Mouse (Mus musculus) embryo, embryonic 11.5 days (tissue): Measurements from ENCODE around the gene Fam209.

Experiments
- DNase-seq: peaks from one replicate; pipeline ENCODE4 v3.0.0-alpha.2; 2012; ENCODE audit warnings: low read depth, low spot score

Fam209 gene

GRCm38 (mm10) chr2:172472318-172472717, at the start of gene Fam209:
Fam209 (plus strand) TSS chr2:172472520.
- no peak for DNase-seq

DNA sequence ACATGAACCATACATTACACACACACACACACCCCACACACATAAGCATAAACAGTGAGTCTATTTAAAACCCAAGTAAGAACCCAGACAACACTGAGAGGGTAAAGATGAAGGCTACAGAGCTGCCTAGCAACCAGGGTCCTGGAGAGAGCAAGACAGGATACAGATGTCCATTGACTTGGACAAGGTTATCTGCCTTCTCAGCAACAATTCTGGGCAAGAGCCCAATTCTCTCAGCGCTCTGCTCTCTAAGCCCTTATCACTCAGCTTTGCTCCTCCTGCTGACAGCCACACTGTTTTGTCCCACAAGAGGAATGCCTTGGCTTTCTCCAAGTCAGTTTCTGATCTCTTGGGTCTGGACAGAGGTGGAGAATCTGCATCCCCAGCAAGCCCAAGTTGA, 41.7 kb upstream of the Fam209 start:
- DNase-seq, result no peak

DNA sequence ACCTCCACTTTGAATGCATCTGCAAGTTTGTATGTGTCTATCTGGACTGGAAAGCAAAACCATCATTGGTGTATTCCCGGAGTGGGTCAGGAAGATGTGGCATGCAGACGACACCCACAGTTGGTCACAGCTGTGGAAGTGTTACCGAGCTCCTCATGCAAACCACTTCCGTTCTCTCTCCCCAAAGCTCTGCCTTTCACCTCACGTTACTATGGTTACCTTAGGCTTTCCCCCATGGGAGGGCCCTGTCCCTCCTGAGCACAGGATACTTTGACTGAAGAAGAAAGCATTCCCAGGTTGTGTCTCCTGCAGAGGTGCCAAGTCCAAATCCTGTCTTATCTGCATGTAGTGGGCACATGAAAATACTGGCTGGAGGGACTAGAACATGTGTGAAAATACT, 38.6 kb upstream of the Fam209 start:
- DNase-seq, result no peak

DNA sequence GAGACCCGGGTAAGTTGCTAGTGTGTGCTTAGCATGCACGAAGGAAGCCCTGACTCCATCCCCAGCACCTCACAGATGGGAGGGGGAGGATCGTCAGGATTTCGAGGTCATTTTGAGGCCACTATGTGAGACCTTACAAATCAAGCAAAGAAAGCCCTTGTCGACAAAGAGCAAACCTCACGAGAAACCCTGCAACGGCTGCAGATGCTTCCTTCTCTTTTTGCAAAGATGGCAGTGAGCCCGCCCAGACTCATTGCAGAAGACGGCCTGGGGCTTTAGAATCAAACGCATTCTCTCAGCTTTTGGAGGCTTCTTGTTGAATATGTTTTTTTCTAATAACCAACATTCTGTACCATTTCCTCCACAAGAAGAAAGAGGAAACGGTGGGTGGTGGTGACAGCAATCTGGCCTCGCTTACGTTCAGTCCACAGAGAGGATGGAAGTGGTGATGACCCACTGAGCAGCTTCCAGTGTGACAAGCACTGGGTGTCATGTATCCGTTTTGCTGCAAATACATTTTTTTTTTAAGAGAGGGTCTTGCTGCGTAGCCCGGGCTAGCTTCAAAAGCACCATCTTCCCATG, 34.9 kb upstream of the Fam209 start:
- DNase-seq, result no peak

DNA sequence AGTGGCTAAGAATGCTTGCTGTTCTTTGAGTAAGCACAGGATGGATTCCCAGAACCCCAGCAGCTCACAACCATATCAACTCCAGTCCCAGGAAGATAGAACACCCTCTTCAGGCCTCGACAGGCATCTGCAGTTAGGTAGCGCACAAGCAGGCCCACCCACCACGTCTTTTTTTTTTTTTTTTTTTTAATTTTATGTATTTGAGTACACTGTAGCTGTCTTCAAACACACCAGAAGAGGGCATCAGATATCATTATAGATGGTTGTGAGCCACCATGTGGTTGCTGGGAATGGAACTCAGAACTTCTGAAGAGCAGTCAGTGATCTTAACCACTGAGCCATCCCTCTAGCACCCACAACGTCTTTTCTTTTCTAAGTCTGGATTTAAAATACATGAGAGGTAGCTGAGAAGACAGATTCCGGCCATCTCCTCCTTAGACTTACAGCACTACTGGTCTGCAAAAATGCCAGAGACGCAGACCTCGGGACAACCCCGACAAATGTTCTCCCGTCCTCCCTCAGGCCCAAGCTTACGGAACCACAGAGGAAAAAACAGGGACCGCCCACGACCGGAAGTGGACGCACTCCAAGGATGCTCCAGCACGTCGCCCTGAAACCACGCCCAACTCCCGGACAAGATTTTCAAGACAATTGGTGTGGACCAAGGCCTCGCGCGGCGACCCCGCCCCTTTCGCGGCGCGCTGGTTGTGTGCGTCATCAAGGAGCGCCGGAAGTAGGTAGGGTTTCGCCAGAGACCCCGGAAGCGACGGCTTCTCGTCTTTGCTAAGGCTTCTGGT, 32.3 kb upstream of the Fam209 start, which contains the start of gene Rtf2:
Rtf2 (plus strand) TSS at position 714 of the 797 bp plus-strand sequence.
- peak; percentile 99 for DNase-seq

DNA sequence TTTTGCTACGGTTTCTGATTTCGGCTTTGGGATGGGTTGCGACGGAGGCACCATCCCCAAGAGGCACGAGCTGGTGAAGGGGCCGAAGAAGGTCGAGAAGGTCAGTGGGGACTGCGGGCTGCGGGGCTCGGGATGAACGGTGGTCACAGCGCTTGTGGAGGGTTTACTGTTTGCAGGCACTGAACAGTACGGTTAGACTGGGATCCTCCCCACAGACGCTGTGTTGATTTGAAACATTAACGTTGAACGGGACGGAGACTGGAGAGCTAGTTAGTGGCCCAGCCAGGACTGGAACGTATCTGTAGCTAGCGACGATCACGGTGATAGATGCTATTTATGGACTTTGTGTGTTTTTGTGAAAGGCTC, 31.7 kb upstream of the Fam209 start:
- DNase-seq, result no peak

DNA sequence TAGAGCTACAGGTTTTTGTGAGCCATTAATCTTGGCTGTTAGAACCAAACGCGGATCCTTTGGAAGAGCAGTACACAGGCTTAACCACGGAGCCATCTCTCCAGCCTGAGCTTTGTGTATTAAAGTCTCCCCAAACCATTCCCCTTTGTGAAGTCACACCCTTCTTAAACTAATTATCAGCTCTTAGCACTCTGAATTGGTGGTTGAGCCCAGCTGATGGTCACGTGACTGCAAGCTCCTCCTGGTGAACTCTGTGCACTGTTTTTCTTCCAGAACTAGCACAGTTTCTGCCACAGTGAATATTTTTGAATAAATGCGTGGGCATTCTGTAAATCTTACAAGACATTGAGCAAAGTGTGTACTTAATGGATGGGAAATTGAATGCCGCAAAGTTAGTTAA, 31.1 kb upstream of the Fam209 start:
- DNase-seq, result no peak

- DNase-seq, result no peak
Observed at GRCm38 (mm10) chr2:172445617-172446016, 26.7 kb upstream of the Fam209 start.

- DNase-seq, result no peak
Observed at GRCm38 (mm10) chr2:172447317-172447716, 25.0 kb upstream of the Fam209 start.

GRCm38 (mm10) chr2:172448329-172448728, 24.0 kb upstream of the Fam209 start:
- no peak for DNase-seq

GRCm38 (mm10) chr2:172450640-172451039, 21.7 kb upstream of the Fam209 start:
- no peak for DNase-seq

DNA sequence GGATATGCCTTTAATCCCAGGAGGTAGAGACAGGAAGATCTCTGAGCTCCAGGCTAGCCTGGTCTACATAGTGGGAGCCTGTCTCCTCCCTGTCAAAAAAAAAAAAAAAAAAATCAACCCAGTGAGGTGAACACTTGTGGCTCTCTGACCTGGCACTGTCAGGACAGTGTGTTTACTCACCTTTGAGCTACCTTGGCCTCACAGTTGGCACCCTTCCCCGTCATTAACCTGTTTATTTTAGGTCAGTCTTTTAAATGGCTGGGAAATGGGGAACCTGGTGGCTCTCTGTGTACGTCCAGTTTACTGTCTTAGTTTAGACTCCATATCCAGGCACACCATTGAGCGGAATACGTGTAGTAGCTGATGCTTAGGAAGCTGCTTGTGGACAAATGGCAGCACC, 20.3 kb upstream of the Fam209 start:
- no peak for DNase-seq

- no peak for DNase-seq
Observed at GRCm38 (mm10) chr2:172452458-172452857, 19.9 kb upstream of the Fam209 start.

DNA sequence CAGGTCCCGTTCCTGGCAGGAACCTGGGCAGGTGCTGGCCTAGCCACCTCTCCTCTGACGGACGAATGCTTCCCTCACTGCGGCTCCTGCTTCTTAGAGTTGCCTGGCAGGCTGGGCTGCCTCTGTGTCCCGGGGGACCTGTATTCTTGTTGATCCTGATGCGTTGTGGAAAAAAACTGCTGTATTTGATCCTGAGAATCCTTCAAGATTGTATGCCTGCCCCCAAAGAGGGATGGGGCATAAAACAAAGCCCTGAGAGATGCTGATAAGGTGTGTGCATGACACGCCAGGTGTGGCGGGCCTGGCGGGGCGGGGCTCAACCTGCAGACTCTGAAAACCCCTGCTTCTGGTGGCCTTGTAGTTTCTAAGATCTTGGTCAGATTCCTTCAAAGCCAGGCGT, 13.8 kb upstream of the Fam209 start, which contains the start of gene Gcnt7:
Gcnt7 (minus strand) TSS at position 101 of the 400 bp plus-strand sequence.
- no peak for DNase-seq

- no peak for DNase-seq
Observed at GRCm38 (mm10) chr2:172460647-172461046, 11.7 kb upstream of the Fam209 start.

DNA sequence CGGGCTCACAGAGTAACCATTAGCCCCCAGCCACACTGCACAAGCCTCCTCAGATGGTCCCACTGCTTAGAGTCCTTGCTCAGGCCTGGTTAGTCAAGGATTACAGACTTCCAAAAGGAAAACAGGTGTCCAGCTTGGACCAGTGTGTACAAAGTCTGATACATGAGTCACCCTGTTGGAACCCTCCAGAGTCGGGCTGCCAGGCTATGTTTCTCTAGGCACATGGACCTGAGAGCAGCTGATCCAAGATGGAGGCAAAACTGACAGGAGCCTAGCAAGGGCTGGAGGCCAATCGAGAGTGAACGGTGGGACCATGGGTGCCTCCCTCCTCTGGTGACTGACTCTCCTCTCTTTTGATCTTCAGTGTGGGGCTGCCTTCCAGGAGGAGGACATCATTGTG, 9.5 kb upstream of the Fam209 start:
- DNase-seq, result no peak

GRCm38 (mm10) chr2:172466427-172467132, 5.7 kb upstream of the Fam209 start:
- no peak for DNase-seq

DNA sequence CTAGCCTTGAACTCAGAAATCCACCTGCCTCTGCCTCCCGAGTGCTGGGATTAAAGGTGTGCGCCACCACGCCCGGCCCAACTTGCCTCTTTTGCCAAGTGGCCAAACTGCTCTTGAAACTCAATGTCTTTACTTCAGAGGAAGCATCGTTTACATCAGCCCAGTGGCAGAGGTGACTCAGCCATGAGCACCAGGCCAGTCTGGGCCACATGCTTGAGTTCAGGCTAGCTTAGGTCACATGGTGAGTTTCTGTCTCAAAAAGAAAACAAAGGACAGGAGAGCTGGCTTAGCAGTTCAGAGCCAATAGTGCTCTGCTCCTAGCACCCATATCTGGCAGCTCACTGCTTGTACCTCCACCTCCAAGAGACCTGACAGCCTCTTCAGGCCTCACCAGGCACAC, 5.1 kb upstream of the Fam209 start:
- no peak for DNase-seq

DNA sequence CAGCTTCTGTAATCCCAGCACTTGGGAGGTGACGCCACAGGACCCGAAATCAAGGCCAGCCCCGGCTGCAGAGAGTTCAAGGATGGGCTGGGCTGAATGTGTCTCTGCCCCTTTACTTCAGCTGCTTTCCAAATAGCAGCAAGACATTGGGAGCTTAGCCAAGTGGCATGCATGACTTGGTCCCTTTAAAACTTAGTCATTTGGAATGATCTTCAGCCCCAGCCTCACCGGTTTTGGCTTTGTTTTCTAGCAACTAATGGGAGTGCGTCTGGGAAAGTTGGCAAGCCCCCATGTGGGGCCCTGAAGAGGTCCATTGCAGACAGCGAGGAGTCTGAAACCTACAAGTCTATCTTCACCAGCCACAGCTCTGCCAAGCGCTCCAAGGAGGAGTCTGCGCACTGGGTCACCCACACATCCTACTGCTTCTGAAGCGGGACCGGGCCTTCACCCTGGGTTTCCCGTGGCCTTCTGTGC, 3.9 kb upstream of the Fam209 start:
- DNase-seq, result no peak

DNA sequence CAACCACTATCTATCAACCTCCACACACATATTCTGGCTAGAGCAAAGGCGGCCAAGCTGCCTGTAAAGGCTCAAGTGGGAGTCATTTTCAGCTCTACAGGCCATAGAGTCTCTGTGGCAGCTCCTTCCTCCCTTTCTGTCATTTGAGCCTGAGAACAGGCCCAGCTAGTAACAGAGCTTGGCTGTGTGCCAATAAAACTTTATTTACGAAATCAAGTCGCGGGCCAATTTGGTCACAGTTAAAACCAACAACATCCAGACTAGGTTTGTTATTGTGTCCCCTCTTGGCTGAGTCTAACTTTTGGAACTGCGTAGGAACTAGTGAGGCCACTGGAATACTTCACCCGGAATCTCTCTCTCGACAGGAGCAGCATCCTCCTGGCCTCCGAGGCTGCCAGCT, 1.3 kb downstream of the Fam209 start:
- no peak for DNase-seq

DNA sequence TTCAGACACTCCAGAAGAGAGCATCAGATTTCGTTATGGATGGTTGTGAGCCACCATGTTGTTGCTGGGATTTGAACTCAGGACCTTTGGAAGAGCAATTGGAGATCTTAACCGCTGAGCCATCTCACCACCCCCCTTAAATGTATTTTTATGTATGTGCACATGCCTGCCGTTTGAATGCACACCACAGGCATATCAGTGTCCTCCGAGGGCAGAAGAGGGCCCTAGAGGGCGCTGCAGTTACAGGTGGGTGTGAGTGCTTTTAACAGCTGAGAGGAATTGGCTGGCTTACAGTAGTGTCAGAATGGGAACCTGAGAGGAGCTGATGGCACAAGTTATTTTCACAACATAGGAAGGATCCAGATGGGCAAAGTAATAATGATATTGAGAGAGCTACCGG, 2.6 kb downstream of the Fam209 start:
- DNase-seq, result no peak

GRCm38 (mm10) chr2:172476707-172477260, 4.5 kb downstream of the Fam209 start:
- no peak for DNase-seq
